Mouse (Mus musculus) lung, postnatal 0 days (tissue): ENCODE measurements at regions not wholly inside any gene's neighbourhood (a gene's known extent, or its start where the extent isn't known, plus 50 kb on each side); places are given as distances from the start of the nearest gene placed in this dataset.

Experiments
- ATAC-seq: fragments of 200-750 bp; cut with Nextera tagmentation; 2 replicates; pipeline ENCODE4 v1.8.0; 2017; ENCODE audit warnings: moderate library complexity
- DNase-seq: peaks from one replicate; pipeline ENCODE4 v3.0.0-alpha.2; 2016; ENCODE audit warnings: low spot score
- H3K27ac ChIP-seq: fragments of 300-500 bp; sonication (generic); 2 replicates; pipeline ENCODE4 v1.5.1; 2014; ENCODE audit warnings: antibody characterized with exemption, mild to moderate bottlenecking, low read length, mixed read lengths
- H3K27me3 ChIP-seq: fragments of 300-500 bp; sonication (generic); replicated peaks from 2 replicates; pipeline ENCODE4 v1.6.1; 2014; ENCODE audit warnings: low read length, mixed read lengths; ENCODE audit not compliant: insufficient read depth
- H3K36me3 ChIP-seq: fragments of 300-500 bp; sonication (generic); 2 replicates; pipeline ENCODE4 v1.6.1; 2014; ENCODE audit warnings: low read length, mixed read lengths; ENCODE audit not compliant: insufficient read depth
- H3K4me1 ChIP-seq: fragments of 300-500 bp; sonication (generic); 2 replicates; pipeline ENCODE4 v1.6.1; 2014; ENCODE audit warnings: antibody characterized with exemption, low read depth, low read length, mixed read lengths; ENCODE audit not compliant: insufficient read depth
- H3K4me2 ChIP-seq: fragments of 300-500 bp; sonication (generic); replicated peaks from 2 replicates; pipeline ENCODE4 v1.6.1; 2014; ENCODE audit warnings: low read depth, mild to moderate bottlenecking, low read length, moderate library complexity, mixed read lengths
- H3K4me3 ChIP-seq: fragments of 300-500 bp; sonication (generic); 2 replicates; pipeline ENCODE4 v1.5.1; 2014; ENCODE audit warnings: low read depth, low read length
- H3K9ac ChIP-seq: fragments of 300-500 bp; sonication (generic); replicated peaks from 2 replicates; pipeline ENCODE4 v1.6.1; 2014; ENCODE audit warnings: low read depth, mild to moderate bottlenecking
- H3K9me3 ChIP-seq: fragments of 300-500 bp; sonication (generic); 2 replicates; pipeline ENCODE4 v1.6.1; 2016; ENCODE audit warnings: low read length, mixed read lengths
- CTCF ChIP-seq: IDR thresholded peaks from 2 replicates; pipeline ENCODE4 v1.5.1; 2016; ENCODE audit warnings: antibody characterized with exemption, mild to moderate bottlenecking
- EP300 ChIP-seq: IDR thresholded peaks from 2 replicates; pipeline ENCODE4 v1.6.1; 2016; ENCODE audit warnings: antibody characterized with exemption, mild to moderate bottlenecking, control low read depth
- WGBS: fragments of 180-500 bp; shearing (Covaris S2); extraction: QIAGEN DNeasy Blood & Tissue Kit; methylation state at CpG from one replicate; pipeline ENCODE4 v1.1.7; 2014; 5-methylcytosine and 5-hydroxymethylcytosine counted together

DNA sequence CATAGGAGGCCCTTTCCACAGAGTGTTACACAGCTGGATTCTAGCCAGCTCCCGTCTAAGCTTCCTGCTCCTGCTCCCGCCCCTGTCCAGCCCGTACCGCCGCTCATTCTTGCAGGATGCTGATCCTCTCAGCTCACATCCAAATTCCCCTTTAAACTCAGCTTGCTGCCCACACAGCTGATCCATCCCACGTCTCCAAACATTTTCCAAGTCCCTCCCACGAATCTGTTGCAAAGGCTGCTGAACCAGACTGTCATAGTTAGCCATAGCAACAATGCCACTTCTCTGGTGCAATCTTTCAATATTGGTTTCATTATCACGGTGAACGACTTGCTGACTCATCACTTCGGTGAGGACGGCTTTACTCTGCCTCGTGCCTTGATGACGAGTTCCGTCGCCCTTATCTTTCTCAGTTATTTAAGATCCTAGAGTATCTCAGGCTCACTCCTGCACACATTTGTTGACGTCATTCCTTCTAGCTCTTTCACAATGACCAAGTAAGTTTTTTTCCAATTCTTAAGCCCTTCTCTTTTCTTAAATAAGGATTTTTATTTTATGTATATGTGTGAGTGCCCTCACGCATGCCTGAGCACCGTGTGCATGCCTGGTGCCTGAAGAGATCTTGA, 420.0 kb downstream of the Adamts20 start:
- 23% methylated on average over 18 of the region's 18 CpGs for WGBS
- no peaks in the 10 kb centered on the region for H3K27me3 ChIP-seq
- no peak overlapping the region for H3K27ac ChIP-seq
- peak overlapping the region; percentile 24; the same call in 1 of the 2 replicates for H3K4me3 ChIP-seq
- H3K36me3 ChIP-seq = no peaks in the 10 kb centered on the region
- H3K4me1 ChIP-seq = peaks cover 4% of the 10 kb centered on the region; the same call in 1 of the 2 replicates
- no peak for TF ChIP-seq EP300
- TF ChIP-seq CTCF = no peak
- DNase-seq (peak; percentile 63), ATAC-seq (peak; percentile 69)
- H3K4me2 ChIP-seq = peak overlapping the region; percentile 52
- H3K9me3 ChIP-seq = no peaks in the 10 kb centered on the region
- H3K9ac ChIP-seq = no peak overlapping the region

DNA sequence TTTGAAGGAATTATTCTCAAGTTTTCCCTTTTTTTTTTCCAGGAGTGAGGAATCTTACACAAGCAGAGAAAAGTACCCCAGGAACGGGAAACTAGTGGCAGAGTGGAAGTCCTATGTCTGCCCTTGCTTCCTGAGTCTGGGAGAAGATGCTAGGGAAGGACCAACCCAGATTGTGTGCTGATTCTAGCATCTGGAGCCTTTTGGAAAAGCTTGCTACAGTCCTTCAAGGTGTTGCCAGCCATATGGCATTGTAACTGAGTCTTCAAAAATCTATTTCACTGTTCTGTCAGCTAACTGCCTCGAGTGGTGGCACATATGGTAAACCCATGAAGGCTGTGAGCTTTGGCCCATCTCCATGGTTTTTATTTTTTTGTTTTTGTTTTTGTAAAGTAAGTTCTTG, 432.3 kb downstream of the Adamts20 start:
- Histone ChIP-seq H3K4me2 (no peak overlapping the region), H3K36me3 (no peaks in the 10 kb centered on the region), H3K27ac (no peak overlapping the region), H3K4me1 (no peaks in the 10 kb centered on the region), H3K9me3 (no peaks in the 10 kb centered on the region), H3K9ac (no peak overlapping the region), H3K27me3 (no peaks in the 10 kb centered on the region), H3K4me3 (no peak overlapping the region)
- 73% methylated on average over 2 of the region's 2 CpGs for whole genome bisulfite sequencing
- DNase-seq = no peak
- TF ChIP-seq CTCF = no peak
- TF ChIP-seq EP300 = no peak
- no peak for ATAC-seq

DNA sequence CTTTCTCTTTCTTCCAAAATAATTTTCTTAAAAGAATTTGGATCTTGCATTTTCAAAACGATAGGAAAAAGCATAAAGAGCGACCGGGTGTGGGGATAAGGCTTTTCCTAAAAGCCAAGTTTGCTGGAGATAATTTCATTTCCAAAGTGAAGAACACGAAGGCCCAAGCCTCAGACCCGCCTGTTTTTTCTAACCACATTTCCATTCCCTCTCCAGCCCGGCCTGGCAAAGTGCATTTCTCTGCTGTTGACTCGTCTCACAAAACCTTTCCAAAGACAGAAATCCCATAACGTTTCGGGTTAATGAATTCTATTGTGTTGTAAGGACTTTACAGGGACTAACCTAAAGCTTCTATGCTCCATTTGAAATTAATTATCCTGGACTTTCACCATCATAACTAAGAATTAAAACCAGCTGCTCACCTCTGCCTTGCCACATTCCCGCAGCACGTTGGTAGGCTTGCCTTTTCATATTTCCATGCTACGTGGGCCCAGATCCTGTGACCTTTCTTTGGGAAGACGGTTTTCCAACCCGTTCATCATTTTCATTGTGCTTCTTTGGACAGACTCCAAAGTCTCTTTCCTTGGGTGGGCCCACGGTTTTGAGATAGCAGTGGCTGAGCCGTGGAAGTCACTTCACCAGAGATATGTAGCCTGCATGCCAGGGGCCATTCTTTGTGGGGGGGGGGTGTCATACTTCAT, 430.5 kb upstream of the Prickle1 start:
- no peaks in the 10 kb centered on the region; the same call in 1 of the 2 replicates for H3K4me1 ChIP-seq
- no peaks in the 10 kb centered on the region for H3K36me3 ChIP-seq
- no peak for DNase-seq
- ATAC-seq = no peak; the same call in 1 of the 2 replicates
- H3K27me3 ChIP-seq = no peaks in the 10 kb centered on the region
- H3K9ac ChIP-seq = no peak overlapping the region
- 42% methylated on average over 16 of the region's 16 CpGs for WGBS
- no peak overlapping the region for H3K4me3 ChIP-seq
- 0 out of 2 replicates have a peak overlapping the region, but pooled peaks have one; percentile 2 for H3K27ac ChIP-seq
- TF ChIP-seq CTCF = no peak
- TF ChIP-seq EP300 = no peak
- no peaks in the 10 kb centered on the region for H3K9me3 ChIP-seq
- no peak overlapping the region for H3K4me2 ChIP-seq

DNA sequence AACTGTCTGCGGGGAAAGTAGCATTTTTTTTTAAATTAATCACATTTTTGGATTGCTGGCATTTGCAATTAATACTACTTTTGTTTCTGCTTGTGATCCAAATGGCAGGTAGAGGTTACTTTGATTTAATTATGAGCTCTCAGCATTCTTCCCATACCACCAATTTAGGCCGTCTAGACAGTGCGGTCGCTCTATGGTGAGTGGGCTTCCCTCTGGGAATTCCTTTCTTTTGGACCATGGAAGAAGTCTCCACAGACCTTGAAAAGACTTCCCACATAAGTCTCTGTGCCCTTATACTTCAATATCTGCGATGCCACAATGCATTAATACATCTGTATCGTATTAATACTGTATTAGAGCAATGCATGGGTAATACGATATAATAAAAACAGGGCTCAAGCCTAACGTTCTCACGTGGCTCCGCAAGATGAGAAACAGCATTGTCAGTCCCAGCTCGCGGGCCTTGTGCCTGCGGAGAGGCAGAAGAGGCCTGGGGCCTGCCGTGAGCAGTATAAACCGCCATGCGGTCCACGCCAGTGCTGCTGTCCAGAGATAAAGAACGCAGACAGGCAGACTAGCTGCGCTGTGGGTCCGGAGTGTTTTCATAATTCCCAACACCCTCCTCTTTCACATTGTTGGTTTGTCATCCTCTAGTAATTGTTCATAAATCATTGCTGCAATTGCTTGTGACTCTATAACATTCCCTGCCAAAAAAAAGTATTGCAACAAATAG, 429.7 kb upstream of the Prickle1 start:
- Histone ChIP-seq H3K4me3 (no peak overlapping the region), H3K4me2 (no peak overlapping the region; the same call in 1 of the 2 replicates), H3K27ac (no peak overlapping the region), H3K9ac (no peak overlapping the region), H3K4me1 (no peaks in the 10 kb centered on the region; the same call in 1 of the 2 replicates), H3K9me3 (no peaks in the 10 kb centered on the region), H3K27me3 (no peaks in the 10 kb centered on the region), H3K36me3 (no peaks in the 10 kb centered on the region)
- 43% methylated on average over 20 of the region's 20 CpGs for WGBS
- ATAC-seq = peak; percentile 64
- DNase-seq = peak; percentile 86
- TF ChIP-seq CTCF = no peak
- TF ChIP-seq EP300 = no peak

DNA sequence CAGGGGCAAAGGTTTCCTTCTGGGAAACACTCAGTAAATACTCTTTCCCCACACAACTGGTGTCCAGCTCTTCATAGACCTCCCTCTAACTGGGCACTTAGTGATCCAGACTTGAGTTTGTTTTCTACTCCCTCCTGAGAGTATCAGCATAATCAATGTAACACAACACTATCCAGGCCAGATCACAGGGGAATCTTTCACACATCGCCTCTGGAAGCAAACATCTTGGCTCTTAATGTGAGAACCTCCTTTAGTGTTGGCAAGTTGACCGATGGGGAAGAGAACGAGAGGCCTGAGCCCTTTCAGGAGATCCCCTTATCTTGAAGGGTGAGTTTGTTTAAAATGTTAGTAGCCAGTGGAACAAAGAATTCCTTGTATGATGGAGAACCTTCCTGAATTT, 429.1 kb upstream of the Prickle1 start:
- Histone ChIP-seq H3K9ac (no peak overlapping the region), H3K9me3 (no peaks in the 10 kb centered on the region), H3K27me3 (no peaks in the 10 kb centered on the region), H3K36me3 (no peaks in the 10 kb centered on the region), H3K27ac (no peak overlapping the region), H3K4me2 (no peak overlapping the region), H3K4me3 (no peak overlapping the region), H3K4me1 (no peaks in the 10 kb centered on the region; the same call in 1 of the 2 replicates)
- TF ChIP-seq CTCF (no peak), EP300 (no peak)
- DNase-seq = no peak
- 20% methylated on average over 3 of the region's 3 CpGs for WGBS
- no peak for ATAC-seq

DNA sequence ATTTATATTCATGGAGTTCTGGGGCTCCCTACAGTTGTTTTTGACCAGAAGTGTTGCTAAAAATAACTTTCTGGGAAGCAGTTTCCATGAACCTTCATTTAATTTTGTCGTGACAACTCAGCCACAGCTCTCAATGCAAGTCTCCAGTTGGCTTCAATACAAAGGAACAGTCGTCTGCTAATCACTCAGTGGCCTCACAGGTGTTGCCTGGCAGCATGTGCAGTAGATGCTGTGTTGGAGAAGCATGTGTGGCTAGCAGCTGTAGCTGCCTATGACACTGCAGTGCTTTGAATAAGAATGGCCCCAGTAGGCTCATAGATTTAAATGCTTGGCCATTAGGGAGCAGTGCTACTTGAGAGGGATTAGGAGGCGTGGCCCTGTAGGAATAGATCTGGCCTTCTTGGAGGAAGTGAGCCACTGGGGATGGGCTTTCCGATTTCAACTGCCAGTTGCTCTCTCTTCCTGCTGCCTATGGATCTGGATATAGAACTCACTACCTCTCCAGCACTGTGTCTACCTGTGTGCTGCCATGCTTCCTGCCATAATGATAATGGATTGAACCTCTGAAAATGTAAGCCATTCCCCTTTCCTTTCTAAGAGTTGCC, 428.5 kb upstream of the Prickle1 start:
- Histone ChIP-seq H3K27ac (no peak overlapping the region), H3K4me2 (no peak overlapping the region), H3K9ac (no peak overlapping the region), H3K9me3 (no peaks in the 10 kb centered on the region), H3K4me3 (no peak overlapping the region), H3K4me1 (no peaks in the 10 kb centered on the region; the same call in 1 of the 2 replicates), H3K36me3 (no peaks in the 10 kb centered on the region), H3K27me3 (no peaks in the 10 kb centered on the region)
- ATAC-seq (no peak), DNase-seq (no peak)
- WGBS = 61% methylated on average over 4 of the region's 4 CpGs
- no peak for TF ChIP-seq CTCF
